ENCODE assay signal across 19 mouse cellular contexts in genomic region chr7:49420139-49420802, GRCm38 (mm10).
DNase-seq lines count a peak whose midpoint lies in the region; ATAC-seq lines count a peak whose summit lies in the region.
"Had no signal": no experiment of that assay in that cellular context is flagged by ENCODE, and none has a peak within 500 bp of the region (broad histone marks: within the 10 kb centered on the region; RNA-seq: fewer than 3 reads in every experiment).

No protein-coding gene starts in this region.

- H3K9ac ChIP-seq in embryonic facial prominence, embryonic 14.5 days (ENCODE audit: low read depth, low read length), result no peak overlapping the region
- H3K9ac ChIP-seq: heart, embryonic 12.5 days; hindbrain, embryonic 12.5 days had no signal

- no peaks in the 10 kb centered on the region for H3K27me3 ChIP-seq in embryonic facial prominence, embryonic 14.5 days (replicated peaks; ENCODE audit: control insufficient read depth, insufficient read depth, low read length)
- H3K27me3 ChIP-seq: heart, embryonic 12.5 days; hindbrain, embryonic 12.5 days had no signal

- H3K27ac ChIP-seq in embryonic facial prominence, embryonic 14.5 days (replicated peaks; ENCODE audit: low read depth, low read length), result no peak overlapping the region; the same call in 1 of the 2 replicates
- H3K27ac ChIP-seq: hindbrain, embryonic 12.5 days; midbrain, embryonic 10.5 days had no signal

- H3K4me1 ChIP-seq in embryonic facial prominence, embryonic 14.5 days (ENCODE audit: control insufficient read depth, insufficient read depth, low read length), result peaks cover 19% of the 10 kb centered on the region
- H3K4me1 ChIP-seq: heart, embryonic 12.5 days; hindbrain, embryonic 12.5 days had no signal

- no peaks in the 10 kb centered on the region for H3K36me3 ChIP-seq in embryonic facial prominence, embryonic 14.5 days (ENCODE audit: control insufficient read depth, insufficient read depth, low read length)

- H3K9me3 ChIP-seq in embryonic facial prominence, embryonic 14.5 days (ENCODE audit: control insufficient read depth, low read length), result no peaks in the 10 kb centered on the region
- H3K9me3 ChIP-seq: heart, embryonic 12.5 days; hindbrain, embryonic 12.5 days; midbrain, embryonic 10.5 days had no signal

- H3K4me3 ChIP-seq in embryonic facial prominence, embryonic 14.5 days (ENCODE audit: low read depth, low read length), result no peak overlapping the region
- H3K4me3 ChIP-seq: heart, embryonic 12.5 days; hindbrain, embryonic 12.5 days; midbrain, embryonic 10.5 days; myocyte had no signal

- peak; percentile 35 for ATAC-seq in embryonic facial prominence, embryonic 14.5 days (ENCODE audit: low read depth)
- ATAC-seq: intestine, postnatal 0 days; midbrain, embryonic 16.5 days had no signal

- DNase-seq in gastrocnemius, adult 18-20 months (ENCODE audit: low spot score), result peak; percentile 50
- no peak for DNase-seq in gastrocnemius, postnatal 36 days
- peak; percentile 64 for DNase-seq in urinary bladder, postnatal 14 days (ENCODE audit: low spot score)
- DNase-seq in urinary bladder, postnatal 4 days (ENCODE audit: low spot score in 2 of 2), result no peak
- peak; percentile 56 for DNase-seq in embryonic facial prominence, embryonic 14.5 days (ENCODE audit: low spot score)
- peak; percentile 39 for DNase-seq in naive thymus-derived CD4-positive, alpha-beta T cell, adult 2 months (ENCODE audit: low read depth)
- DNase-seq in cerebellum, adult 11 months, result no peak
- DNase-seq: cerebellum, adult 2 months; cerebellum, postnatal 36 days; gastrocnemius, postnatal 10 days; heart, adult 18-20 months; kidney, postnatal 25 days; layer of hippocampus, postnatal 36 days had no signal

- H3K4me2 ChIP-seq in embryonic facial prominence, embryonic 14.5 days (ENCODE audit: low read depth, low read length), result no peak overlapping the region
- H3K4me2 ChIP-seq: heart, embryonic 12.5 days; hindbrain, embryonic 12.5 days had no signal

- intact Hi-C loops in gastrocnemius, postnatal 36 days (cut with DNase I), result loop anchor here (5.0 to 10.0 kb wide), 3 partner anchors 78 to 525 kb away; no protein-coding TSS in a partner anchor

- 75% methylated on average over 17 of the region's 17 CpGs for WGBS in embryonic facial prominence, embryonic 14.5 days

Comparison
In these comparisons a context has a peak if more than half of its experiments do, and no peak if none do; other contexts are left out.
1. DNase-seq: peak in gastrocnemius, adult 18-20 months (single experiment), urinary bladder, postnatal 14 days (single experiment), embryonic facial prominence, embryonic 14.5 days (single experiment) and naive thymus-derived CD4-positive, alpha-beta T cell, adult 2 months (single experiment); none in gastrocnemius, postnatal 36 days (0 of 2), urinary bladder, postnatal 4 days (0 of 2) and cerebellum, adult 11 months (single experiment).